Mouse (Mus musculus) thymus, adult 2 months (tissue): ENCODE measurements around the gene Pxdc1.

Experiments
- CTCF ChIP-seq: fragments of 200-500 bp; IDR thresholded peaks from 2 replicates; pipeline ENCODE4 v1.5.1; 2012; ENCODE audit warnings: mild to moderate bottlenecking, control low read depth, low read length, moderate library complexity, borderline replicate concordance; ENCODE audit not compliant: control insufficient read depth, poor library complexity, insufficient read depth; ENCODE audit errors: extremely low read depth
- POLR2A ChIP-seq: fragments of 200-500 bp; IDR thresholded peaks from 2 replicates; pipeline ENCODE4 v1.6.1; 2012; ENCODE audit warnings: mild to moderate bottlenecking, low read length, control low read depth, moderate library complexity; ENCODE audit not compliant: control insufficient read depth, poor library complexity, insufficient read depth; ENCODE audit errors: extremely low read depth

GRCm38 (mm10) chr13:34605884-34606283, 47.4 kb downstream of the Pxdc1 start:
- TF ChIP-seq CTCF: no peak
- TF ChIP-seq POLR2A: no peak
